Mouse (Mus musculus): Measurements from ENCODE around the gene Mybpc1.

GRCm38 (mm10) chr10:88580786-88581185 is 24.2 kb downstream of the Mybpc1 start:
- TF ChIP-seq CTCF (IDR thresholded peaks at IDR 0.05; ENCODE audit: borderline replicate concordance, extremely low read depth, insufficient read depth, insufficient read length) (no peak), POLR2A (IDR thresholded peaks at IDR 0.05; ENCODE audit: borderline replicate concordance, extremely low read depth, insufficient read depth, insufficient read length, poor library complexity, severe bottlenecking) (no peak)
